Mouse (Mus musculus): ENCODE results near the gene Osbpl2. TPM values are rescaled to one million over a fixed set of nuclear protein-coding genes. Genes with fewer than 3 reads are reported as not detected.

Osbpl2 gene
- polyA plus RNA-seq, 1 experiment from 2014 or later: 32.1 TPM

DNA sequence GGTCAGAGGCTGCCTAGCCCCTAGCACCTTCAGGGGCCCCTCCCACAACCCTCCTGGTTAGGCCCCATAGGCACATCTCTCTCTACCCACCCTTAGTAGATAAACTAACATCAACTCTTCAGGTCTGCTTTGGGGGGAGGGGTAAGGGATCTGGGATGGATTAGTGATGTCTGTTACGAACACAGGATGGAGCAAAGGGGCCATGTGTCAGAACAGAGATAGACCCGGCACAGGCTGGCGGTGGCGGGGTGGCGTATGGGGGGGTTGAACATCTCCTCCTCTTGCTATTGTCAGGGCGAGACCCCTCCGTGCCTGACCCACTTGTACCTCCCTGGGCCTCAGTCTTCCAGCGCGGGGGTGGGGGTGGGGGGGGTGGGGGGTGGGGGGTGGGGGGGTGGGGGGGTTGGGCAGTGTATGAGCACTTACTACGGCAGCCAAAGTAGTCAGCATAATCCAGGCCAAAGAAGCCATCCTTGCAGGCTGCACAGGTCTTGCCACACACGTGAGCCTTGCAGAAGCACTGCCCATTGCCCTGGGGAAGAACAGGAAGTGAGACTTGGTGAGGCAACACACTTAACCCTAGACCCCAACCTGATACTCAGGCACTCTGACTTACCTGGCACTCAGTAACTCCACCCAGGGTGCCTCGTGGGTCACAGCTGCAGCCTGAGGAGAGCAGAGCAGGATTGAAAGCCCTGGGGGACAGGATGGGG, 77.7 kb downstream of the Osbpl2 start:
- Histone ChIP-seq H3K9ac (no peak overlapping the region), H3K36me3 (peaks cover 75% of the 10 kb centered on the region), H3K27ac (no peak overlapping the region), H3K4me1 (0 out of 2 replicates have a peak, but pooled peaks cover 2% of the 10 kb centered on the region), H3K27me3 (no peaks in the 10 kb centered on the region), H3K4me3 (replicated peaks) (no peak overlapping the region), H3K4me2 (no peak overlapping the region), H3K9me3 (replicated peaks) (no peaks in the 10 kb centered on the region)
- ATAC-seq (replicated peaks; ENCODE audit: low FRiP score): no peak
- 87% methylated on average over 6 of the region's 12 CpGs for WGBS

DNA sequence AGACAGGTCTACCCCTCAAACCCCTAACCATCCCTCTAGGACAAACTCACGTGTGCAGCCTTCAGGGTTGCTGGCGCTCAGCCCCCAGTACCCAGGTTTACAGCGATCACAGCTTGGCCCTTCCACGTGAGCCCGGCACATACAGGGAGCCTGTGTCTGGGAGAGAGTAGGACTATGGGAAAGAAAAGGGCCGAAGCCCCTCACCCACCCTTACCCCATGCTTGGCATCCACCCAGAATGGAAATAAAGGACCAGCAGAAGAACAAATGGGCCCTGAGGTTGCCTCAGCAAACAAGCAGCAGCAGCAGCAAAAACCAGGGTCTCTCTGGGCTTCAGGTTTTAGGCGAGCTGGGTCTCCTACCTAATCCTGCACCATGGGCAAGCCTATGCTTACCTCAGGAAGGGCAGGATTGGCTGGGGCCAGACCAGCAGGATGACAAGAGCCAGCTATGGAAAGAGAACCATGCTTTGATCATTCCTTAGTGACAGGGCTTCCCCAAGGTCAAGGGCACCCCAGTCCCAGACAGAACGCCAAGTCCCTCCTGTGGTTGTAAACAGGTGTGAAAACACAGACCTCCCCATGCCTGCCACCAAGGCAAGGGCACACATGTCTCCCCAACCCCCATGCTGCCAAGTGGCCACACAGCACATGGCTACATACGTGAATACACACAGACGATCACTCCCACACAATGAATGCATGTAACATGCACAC, 78.4 kb downstream of the Osbpl2 start:
- no peaks in the 10 kb centered on the region for H3K9me3 ChIP-seq (replicated peaks)
- H3K27ac ChIP-seq: no peak overlapping the region
- H3K27me3 ChIP-seq: no peaks in the 10 kb centered on the region
- H3K9ac ChIP-seq: no peak overlapping the region
- H3K4me2 ChIP-seq: no peak overlapping the region
- no peak for ATAC-seq (replicated peaks; ENCODE audit: low FRiP score)
- no peak overlapping the region for H3K4me3 ChIP-seq (replicated peaks)
- 87% methylated on average over 10 of the region's 10 CpGs for WGBS
- H3K4me1 ChIP-seq: 0 out of 2 replicates have a peak, but pooled peaks cover 2% of the 10 kb centered on the region
- peaks cover 75% of the 10 kb centered on the region for H3K36me3 ChIP-seq

DNA sequence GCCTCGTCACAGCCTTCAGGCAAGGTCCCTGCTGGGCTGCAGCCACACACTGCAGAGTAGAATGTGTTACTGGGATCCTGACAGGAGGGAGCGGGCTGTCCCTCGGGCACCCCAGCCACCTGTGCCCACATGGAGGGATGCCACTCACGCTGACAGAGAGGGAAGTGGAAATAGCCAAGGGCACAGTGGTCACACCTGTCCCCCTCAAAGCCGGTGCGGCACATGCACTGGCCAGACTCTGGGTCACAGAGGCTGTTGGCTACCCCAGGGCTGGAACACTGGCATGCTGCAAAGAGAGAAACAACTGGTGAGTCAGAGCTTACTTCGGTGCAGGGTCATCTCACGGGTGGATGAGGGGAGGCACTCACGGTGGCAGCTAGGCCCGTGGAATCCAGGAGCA, 79.7 kb downstream of the Osbpl2 start:
- WGBS: 90% methylated on average over 10 of the region's 10 CpGs
- H3K4me1 ChIP-seq: 0 out of 2 replicates have a peak, but pooled peaks cover 2% of the 10 kb centered on the region
- no peaks in the 10 kb centered on the region for H3K27me3 ChIP-seq
- ATAC-seq (replicated peaks; ENCODE audit: low FRiP score): no peak
- no peak overlapping the region for H3K4me2 ChIP-seq
- no peaks in the 10 kb centered on the region for H3K9me3 ChIP-seq (replicated peaks)
- H3K36me3 ChIP-seq: peaks cover 66% of the 10 kb centered on the region
- H3K9ac ChIP-seq: no peak overlapping the region
- H3K4me3 ChIP-seq (replicated peaks): no peak overlapping the region
- H3K27ac ChIP-seq: no peak overlapping the region

DNA sequence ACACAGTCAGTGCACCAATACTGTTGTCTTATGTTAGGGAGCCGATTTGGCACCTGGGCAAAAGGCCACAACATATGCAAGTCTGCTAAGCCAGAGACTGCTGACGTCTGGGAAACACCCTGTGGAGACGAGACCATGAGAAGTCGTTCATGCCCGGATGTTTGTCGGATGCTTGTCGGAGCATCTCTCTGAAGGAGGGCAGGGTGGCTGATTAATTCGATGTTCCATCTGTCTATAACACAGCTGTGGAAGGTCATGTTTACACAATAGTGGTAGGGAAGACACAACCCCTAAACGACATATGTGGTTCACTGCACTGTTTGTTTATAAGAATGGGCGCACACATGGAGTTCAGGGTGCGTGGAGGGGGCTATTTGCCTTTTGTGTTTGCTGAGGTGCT, 81.6 kb downstream of the Osbpl2 start:
- H3K27ac ChIP-seq: no peak overlapping the region
- H3K27me3 ChIP-seq: no peaks in the 10 kb centered on the region
- no peak overlapping the region for H3K9ac ChIP-seq
- H3K36me3 ChIP-seq: peaks cover 56% of the 10 kb centered on the region
- H3K9me3 ChIP-seq (replicated peaks): no peaks in the 10 kb centered on the region
- H3K4me2 ChIP-seq: no peak overlapping the region
- WGBS: 72% methylated on average over 11 of the region's 11 CpGs
- H3K4me3 ChIP-seq (replicated peaks): no peak overlapping the region
- ATAC-seq (replicated peaks; ENCODE audit: low FRiP score): no peak
- H3K4me1 ChIP-seq: no peaks in the 10 kb centered on the region

DNA sequence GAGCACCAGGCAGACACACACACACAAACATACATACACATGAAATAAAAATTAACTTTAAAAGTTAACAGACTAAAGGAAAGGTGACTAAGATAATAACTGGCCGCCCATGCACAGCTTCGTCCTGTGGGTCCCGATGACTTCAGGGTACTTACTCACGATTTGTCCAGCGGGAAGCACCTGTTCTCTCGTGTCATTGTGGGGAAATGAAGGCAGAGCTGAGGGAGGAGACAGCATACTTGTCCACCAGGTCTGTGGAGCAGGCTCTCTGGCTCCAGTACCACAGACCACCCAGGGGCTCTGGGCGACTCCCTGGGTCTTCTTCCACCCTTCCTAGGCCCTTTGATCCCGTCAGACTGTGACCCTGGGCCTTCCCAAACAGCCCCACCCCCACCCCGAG, 82.2 kb downstream of the Osbpl2 start:
- H3K4me1 ChIP-seq: no peaks in the 10 kb centered on the region
- no peaks in the 10 kb centered on the region for H3K27me3 ChIP-seq
- no peak for ATAC-seq (replicated peaks; ENCODE audit: low FRiP score)
- H3K27ac ChIP-seq: no peak overlapping the region
- no peaks in the 10 kb centered on the region for H3K9me3 ChIP-seq (replicated peaks)
- 65% methylated on average over 9 of the region's 9 CpGs for WGBS
- peaks cover 54% of the 10 kb centered on the region for H3K36me3 ChIP-seq
- no peak overlapping the region for H3K4me2 ChIP-seq
- no peak overlapping the region for H3K9ac ChIP-seq
- no peak overlapping the region for H3K4me3 ChIP-seq (replicated peaks)

DNA sequence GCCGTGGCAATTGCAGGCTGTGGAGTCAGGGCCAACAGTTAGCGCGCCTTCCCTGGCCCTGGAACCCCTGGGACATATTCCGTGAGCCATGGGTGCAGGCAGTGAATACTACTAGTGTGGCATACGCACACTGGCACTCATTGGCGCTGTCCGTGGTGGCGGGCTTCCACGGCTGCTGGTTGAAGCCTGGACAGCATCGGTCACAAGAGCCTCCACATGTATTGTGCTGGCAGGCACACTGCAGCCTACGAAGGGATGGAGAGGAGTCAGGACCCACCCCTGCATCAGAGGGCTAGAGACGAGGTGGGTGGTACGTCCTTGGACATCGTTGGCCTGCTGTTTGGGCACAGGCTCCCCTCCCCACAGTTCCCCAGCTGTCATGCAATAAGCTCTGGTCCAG, 83.2 kb downstream of the Osbpl2 start:
- Histone ChIP-seq H3K4me1 (no peaks in the 10 kb centered on the region), H3K9me3 (replicated peaks) (no peaks in the 10 kb centered on the region), H3K9ac (no peak overlapping the region), H3K4me2 (no peak overlapping the region), H3K36me3 (peaks cover 55% of the 10 kb centered on the region), H3K27me3 (no peaks in the 10 kb centered on the region), H3K27ac (no peak overlapping the region), H3K4me3 (replicated peaks) (no peak overlapping the region)
- ATAC-seq (replicated peaks; ENCODE audit: low FRiP score): no peak
- 88% methylated on average over 14 of the region's 14 CpGs for WGBS

DNA sequence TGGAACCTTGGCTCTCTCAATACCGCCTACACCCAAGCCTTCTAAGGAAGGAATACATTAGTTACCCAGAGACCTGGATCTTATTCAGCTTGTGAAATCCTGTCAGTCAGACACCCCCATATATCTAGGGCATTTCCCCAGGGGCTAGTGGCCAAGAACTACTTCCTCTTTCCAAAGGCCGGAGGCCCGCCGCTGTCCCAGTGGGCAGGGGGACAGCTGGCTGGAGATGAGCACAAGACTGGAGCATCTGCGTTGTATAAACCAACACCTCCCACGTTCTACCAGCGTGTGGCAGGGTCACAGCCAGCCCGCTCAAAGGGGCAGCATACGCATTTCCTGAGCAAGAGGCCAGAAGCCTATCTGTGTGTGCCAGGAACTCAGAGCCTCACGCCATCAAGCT, 83.7 kb downstream of the Osbpl2 start:
- Histone ChIP-seq H3K9me3 (replicated peaks) (no peaks in the 10 kb centered on the region), H3K4me2 (no peak overlapping the region), H3K9ac (no peak overlapping the region), H3K4me3 (replicated peaks) (no peak overlapping the region), H3K4me1 (no peaks in the 10 kb centered on the region), H3K27ac (no peak overlapping the region), H3K27me3 (no peaks in the 10 kb centered on the region), H3K36me3 (peaks cover 51% of the 10 kb centered on the region)
- 66% methylated on average over 10 of the region's 10 CpGs for WGBS
- ATAC-seq (replicated peaks; ENCODE audit: low FRiP score): no peak

DNA sequence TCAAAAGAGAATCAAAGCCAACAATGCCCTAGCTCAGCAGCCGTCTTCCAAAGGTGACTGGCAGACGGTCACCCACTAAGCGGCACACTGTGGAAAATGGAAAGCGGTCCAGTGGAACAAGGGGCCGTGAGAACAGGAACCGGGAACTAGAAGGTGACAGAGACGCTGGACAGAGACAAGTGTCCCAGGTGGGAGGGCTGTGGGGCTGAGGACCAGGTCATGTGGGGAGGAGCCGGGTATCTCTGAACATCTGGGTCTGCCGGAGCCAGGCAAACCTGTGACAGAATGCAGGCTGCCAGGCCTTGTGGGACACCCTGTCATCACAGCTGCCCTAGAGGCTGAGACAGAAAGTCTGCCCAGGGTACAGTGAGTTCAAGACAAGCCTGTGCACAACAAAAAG, 85.4 kb downstream of the Osbpl2 start:
- H3K36me3 ChIP-seq: peaks cover 46% of the 10 kb centered on the region
- WGBS: 91% methylated on average over 9 of the region's 9 CpGs
- H3K4me1 ChIP-seq: no peaks in the 10 kb centered on the region
- no peaks in the 10 kb centered on the region for H3K27me3 ChIP-seq
- ATAC-seq (replicated peaks; ENCODE audit: low FRiP score): no peak
- no peak overlapping the region for H3K27ac ChIP-seq
- no peak overlapping the region for H3K9ac ChIP-seq
- H3K4me2 ChIP-seq: no peak overlapping the region
- no peak overlapping the region for H3K4me3 ChIP-seq (replicated peaks)
- no peaks in the 10 kb centered on the region for H3K9me3 ChIP-seq (replicated peaks)

DNA sequence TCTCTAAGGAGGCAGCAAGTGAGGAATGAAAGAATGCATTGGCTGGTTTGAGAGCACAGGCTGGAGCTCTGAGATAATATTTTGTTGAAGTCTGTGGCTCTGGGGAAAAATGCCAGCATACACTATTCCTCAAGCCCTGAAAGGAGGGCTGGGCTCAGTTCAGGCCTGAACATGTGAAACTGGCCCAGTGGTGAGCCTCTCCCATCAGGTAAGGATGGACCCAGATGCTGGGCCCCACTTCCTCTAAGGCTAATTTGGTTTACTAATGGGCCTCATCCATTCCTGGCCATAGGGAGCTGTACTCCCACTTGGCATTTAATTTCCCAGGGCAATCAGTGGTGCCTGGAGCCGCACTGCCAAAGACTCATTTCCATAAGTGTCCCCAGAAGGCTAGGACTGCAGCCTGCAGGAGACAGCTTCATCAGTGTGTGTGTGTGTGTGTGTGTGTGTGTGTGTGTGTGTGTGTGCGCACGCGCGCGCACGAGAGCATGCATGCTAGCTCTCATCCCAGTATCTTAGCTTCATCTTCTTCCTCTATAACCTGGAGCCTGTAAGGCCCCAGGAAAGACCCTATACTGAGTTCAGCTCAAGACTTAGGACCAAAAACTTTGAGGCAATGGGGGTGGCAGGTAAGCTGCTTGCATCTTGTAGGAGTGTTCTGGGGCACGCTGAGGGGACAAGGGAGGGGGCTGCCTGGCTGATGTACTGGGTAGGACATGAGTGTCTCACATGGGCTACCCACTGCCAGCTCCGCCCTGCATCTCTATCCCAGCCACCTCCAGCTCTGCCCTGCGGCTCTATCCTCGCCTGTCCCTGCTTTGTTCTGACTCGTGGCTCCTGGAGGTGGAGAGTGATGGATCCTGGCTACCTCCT, 86.2 kb downstream of the Osbpl2 start:
- 91% methylated on average over 12 of the region's 12 CpGs for WGBS
- no peak overlapping the region for H3K27ac ChIP-seq
- H3K9me3 ChIP-seq (replicated peaks): no peaks in the 10 kb centered on the region
- peaks cover 46% of the 10 kb centered on the region for H3K36me3 ChIP-seq
- H3K4me1 ChIP-seq: no peaks in the 10 kb centered on the region
- no peak overlapping the region for H3K9ac ChIP-seq
- H3K4me3 ChIP-seq (replicated peaks): no peak overlapping the region
- H3K27me3 ChIP-seq: no peaks in the 10 kb centered on the region
- no peak overlapping the region for H3K4me2 ChIP-seq
- no peak for ATAC-seq (replicated peaks; ENCODE audit: low FRiP score)

DNA sequence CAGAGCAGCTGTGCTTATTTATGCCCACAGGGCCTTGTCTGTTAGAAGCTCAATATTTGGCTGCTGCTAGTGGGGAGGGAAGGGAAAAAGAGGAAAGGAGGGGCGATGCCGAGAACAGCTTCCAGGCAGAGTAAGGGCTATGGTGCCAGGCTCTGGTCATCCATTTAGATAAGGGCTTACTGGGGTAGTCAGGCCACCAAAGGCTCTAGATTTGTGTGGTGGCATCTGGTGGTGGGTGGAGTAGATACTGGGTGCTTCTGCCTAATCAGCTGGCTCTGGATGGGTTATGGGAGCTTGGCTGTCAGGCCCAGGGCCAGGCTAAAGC, 86.8 kb downstream of the Osbpl2 start:
- Histone ChIP-seq H3K36me3 (peaks cover 40% of the 10 kb centered on the region), H3K4me2 (no peak overlapping the region), H3K9ac (no peak overlapping the region), H3K9me3 (replicated peaks) (no peaks in the 10 kb centered on the region), H3K27me3 (no peaks in the 10 kb centered on the region), H3K4me3 (replicated peaks) (no peak overlapping the region), H3K27ac (no peak overlapping the region), H3K4me1 (no peaks in the 10 kb centered on the region)
- 87% methylated on average over 2 of the region's 2 CpGs for WGBS
- ATAC-seq (replicated peaks; ENCODE audit: low FRiP score): no peak

DNA sequence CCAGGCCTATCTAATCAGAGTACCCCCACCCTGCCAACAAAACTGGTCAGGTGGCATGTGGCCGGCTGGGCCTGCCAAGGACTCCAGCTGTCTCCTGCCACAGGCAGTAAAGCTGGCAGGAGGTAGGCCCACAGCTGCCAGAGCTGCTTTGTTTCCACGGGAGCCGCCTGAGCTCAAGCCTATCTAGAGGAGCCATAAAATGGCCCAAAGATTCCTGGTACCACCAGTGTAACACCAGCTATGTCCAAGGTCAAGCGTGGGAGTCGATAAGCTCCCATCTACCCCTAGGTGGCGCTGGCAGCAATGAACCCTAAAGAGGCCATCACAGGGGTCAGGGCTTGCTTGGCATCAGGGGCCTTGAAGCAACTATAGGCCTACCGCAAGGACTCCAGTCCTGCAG, 88.7 kb downstream of the Osbpl2 start:
- Histone ChIP-seq H3K27me3 (no peaks in the 10 kb centered on the region), H3K9me3 (replicated peaks) (no peaks in the 10 kb centered on the region), H3K4me3 (replicated peaks) (no peak overlapping the region), H3K36me3 (peaks cover 24% of the 10 kb centered on the region; the same call in 1 of the 2 replicates), H3K27ac (no peak overlapping the region), H3K9ac (no peak overlapping the region), H3K4me2 (no peak overlapping the region), H3K4me1 (no peaks in the 10 kb centered on the region)
- 49% methylated on average over 7 of the region's 7 CpGs for WGBS
- peak; percentile 16; the same call in 1 of the 2 replicates for ATAC-seq (replicated peaks; ENCODE audit: low FRiP score)

DNA sequence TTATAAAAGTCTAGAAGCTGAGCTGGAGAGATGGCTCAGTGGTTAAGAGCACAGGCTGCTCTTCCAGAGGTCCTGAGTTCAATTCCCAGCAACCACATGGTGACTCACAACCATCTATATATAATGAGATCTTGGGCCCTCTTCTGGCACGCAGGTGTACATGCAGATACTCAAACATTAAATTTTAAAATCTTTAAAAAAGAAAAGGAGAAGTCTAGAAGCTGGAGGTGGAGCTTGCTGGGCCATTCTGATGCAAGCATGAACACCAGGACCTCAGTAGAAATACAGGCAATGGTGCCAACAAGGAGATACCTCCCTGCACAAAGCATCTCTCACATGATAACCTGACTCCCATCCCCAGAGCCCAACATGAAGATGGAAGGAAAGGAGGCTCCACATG, 89.9 kb downstream of the Osbpl2 start:
- no peak overlapping the region for H3K9ac ChIP-seq
- no peak for ATAC-seq (replicated peaks; ENCODE audit: low FRiP score)
- no peak overlapping the region for H3K4me3 ChIP-seq (replicated peaks)
- no peaks in the 10 kb centered on the region for H3K4me1 ChIP-seq
- no peak overlapping the region for H3K4me2 ChIP-seq
- no peaks in the 10 kb centered on the region for H3K27me3 ChIP-seq
- H3K36me3 ChIP-seq: peaks cover 24% of the 10 kb centered on the region; the same call in 1 of the 2 replicates
- 84% methylated on average over 1 of the region's 1 CpGs for WGBS
- H3K27ac ChIP-seq: no peak overlapping the region
- H3K9me3 ChIP-seq (replicated peaks): no peaks in the 10 kb centered on the region
